Mouse (Mus musculus): ENCODE results near the gene Elk3.

- TF ChIP-seq CTCF (IDR thresholded peaks at IDR 0.05; ENCODE audit: low read depth) (no peak), EP300 (optimal IDR thresholded peaks at IDR 0.05) (no peak)
Measured at GRCm38 (mm10) chr10:93346208-93346936, 35.4 kb upstream of the Elk3 start.
